Mouse (Mus musculus) cerebellum, adult 9-11 months (tissue): Measurements from ENCODE around the gene H6pd.
A peak's percentile ranks its signal among the peaks of the same experiment; 100 is the strongest.

Experiments used
- DNase-seq: peaks from one replicate; pipeline ENCODE4 v3.0.0; 2022

Gene H6pd

GRCm38 (mm10) chr4:149971393-149971792 lies 37.4 kb downstream of the H6pd start:
- no peak for DNase-seq

DNA sequence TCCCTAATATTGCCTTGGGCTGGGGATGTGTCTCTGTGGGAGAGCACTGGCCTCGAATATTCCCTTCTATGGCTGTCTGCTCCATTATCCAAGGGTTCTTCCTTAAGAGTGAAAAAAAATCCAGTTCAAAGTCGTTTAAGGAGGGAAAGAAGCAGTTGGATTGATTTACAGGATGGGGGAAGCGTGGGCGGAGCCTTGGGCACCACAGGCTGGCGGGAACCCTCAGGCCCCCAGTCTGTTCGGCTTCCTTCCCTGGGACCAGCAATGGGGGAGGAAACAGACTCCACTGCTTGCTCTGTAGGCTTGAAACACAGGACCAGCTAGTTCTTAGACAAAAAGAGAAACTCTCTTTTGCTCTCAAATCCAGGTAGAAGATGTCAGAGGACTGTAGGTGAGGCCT lies 40.3 kb downstream of the H6pd start:
- DNase-seq = no peak

GRCm38 (mm10) chr4:149966963-149967362 lies 41.9 kb downstream of the H6pd start:
- DNase-seq = no peak

- peak; percentile 62 for DNase-seq
These were observed 42.6 kb downstream of the H6pd start for GRCm38 (mm10) chr4:149966252-149966651.

DNA sequence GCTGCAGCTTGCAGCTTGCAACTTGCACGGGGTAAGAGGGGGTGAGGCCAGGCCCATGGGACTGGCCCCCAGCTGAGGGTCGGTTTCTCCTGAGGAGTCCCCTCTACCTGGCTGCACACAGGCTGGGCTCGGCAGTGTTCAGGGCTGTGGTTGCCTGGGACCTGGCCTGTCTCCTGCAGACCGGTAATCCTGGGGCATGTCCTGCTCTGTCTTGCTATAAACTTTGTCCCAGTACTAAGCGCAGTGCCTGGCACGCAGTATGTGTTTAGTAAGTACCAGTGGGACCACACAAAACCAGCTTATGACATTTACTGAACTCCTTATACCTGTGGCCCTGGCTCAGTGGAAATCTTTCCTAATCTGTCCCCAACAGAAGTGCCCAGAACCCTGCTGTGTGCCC lies 43.2 kb downstream of the H6pd start:
- DNase-seq = no peak

DNA sequence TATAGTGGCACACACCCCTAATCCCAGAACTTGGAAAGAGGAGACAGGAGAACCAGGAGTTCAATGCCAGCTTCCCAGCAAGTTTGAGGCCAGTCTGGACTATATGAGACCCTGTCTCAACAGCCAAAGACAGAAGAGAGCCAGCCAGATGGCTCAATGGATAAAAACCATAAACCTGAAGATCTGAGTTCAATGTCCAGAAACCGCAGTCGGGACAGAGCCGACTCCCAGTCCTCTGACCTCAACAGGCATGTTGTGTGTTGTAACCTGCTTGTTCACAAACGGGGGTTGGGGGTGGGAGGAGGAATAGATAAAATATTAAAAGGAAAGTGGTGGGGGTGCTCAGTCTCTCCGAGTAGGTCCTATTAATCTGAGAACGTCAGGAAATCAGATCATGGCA lies 43.6 kb downstream of the H6pd start:
- no peak for DNase-seq

GRCm38 (mm10) chr4:149964770-149965169 lies 44.1 kb downstream of the H6pd start:
- DNase-seq = no peak

DNA sequence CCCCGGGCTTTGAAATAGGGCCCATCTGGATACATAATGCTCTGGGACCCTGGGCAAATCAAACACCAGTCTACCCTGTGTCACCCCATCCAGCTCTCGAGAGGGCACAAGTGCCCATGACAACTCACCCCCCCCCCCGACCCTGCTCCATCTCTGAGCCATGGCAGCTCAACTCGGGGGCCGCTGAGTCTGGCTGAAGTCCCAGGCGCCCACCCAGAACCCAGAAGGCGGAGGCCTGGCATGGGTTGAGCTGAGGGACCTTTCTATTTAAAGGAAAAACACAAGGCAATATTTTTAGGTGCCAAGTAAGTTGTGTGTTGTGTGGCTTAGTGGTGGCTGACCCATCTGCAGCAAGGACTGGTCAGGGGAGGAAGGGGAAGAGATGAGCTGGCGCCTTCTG lies 44.5 kb downstream of the H6pd start:
- no peak for DNase-seq

GRCm38 (mm10) chr4:149960391-149960790 lies 48.4 kb downstream of the H6pd start:
- no peak for DNase-seq

DNA sequence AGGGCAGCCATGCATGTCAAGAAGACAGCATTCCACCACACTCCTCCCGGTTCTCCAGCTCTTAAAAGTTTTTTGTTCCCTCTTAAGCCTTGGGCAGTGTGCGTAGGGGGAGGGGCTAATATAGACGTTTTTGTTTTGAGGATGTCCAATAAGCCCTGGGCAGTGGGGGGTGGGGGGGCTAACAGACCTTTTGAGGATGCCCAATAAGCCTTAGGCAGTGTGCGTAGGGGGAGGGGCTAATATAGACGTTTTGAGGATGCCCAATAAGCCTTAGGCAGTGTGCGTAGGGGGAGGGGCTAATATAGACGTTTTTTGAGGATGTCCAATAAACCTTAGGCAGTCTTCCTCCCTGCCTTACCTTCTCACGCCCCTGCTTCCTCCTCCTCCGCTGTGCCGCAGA lies 49.0 kb downstream of the H6pd start:
- DNase-seq = no peak

- DNase-seq = peak; percentile 67
These were observed 50.3 kb downstream of the H6pd start for GRCm38 (mm10) chr4:149958566-149958965.

DNA sequence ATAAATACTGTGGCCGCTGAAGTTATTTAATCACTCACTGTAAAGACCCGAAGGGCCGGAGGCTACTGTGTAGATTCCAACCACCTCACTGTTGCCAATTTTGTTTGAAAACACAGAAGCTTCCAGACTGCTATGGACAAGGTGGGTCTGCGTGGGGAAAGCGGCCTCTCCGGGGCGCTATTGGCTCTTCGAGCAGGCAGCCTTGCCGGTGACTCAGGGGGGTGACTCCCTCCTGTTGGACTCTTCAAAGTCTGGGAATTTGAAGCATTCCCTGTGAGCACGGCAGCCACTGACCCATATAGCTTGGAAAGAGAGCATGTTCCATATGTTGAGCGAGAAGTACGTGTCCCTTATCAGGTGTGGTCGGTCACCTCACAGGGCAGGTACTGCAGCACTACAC lies 52.8 kb downstream of the H6pd start:
- DNase-seq = no peak

GRCm38 (mm10) chr4:149955631-149956030 lies 53.2 kb downstream of the H6pd start:
- DNase-seq = no peak

- peak; percentile 93 for DNase-seq
These were observed 53.9 kb downstream of the H6pd start, which contains the start of gene Spsb1 for GRCm38 (mm10) chr4:149954893-149955439. Spsb1 (minus strand) TSS chr4:149955043.

DNA sequence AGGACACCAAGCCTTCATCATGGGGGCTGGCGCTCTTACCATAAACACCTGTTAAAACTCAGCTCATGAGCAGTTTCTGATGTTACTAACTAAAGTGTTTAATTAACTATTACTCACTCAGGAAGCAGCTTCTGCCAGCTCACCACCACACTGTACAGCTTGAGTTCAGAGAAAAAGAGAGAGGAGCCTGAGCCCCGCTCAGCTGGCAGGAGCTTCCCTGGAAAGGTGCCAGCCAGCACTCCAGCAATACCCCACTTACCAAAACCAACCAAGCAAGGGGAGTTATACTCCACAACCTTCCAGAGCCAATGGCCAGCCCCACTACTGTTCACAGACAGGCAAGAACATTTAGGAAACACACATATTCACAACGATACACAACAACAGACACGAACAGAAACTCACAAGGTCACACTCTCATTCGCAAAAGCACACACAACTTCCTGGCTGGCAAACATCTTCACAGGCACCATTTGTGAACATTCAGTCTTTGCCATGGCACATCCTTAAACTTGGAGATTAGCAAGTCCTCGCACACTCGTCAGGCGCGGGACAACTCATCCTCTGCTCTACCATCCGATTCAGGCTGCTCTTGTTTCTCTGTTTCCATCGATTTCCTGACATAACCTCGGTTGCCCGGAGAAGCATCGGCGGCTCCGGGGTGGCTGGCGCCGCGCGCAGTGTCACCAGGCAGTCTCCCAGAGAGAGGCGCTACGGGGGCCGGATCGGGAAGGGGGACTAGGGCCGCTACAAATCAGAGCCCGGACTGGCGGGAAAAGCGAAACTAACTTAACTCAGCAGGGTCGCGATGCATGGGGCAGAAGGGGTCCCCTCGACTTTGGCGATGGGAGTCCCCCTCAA lies 55.0 kb downstream of the H6pd start:
- DNase-seq = no peak

- DNase-seq = no peak
These were observed 56.6 kb downstream of the H6pd start for GRCm38 (mm10) chr4:149952201-149952600.

DNA sequence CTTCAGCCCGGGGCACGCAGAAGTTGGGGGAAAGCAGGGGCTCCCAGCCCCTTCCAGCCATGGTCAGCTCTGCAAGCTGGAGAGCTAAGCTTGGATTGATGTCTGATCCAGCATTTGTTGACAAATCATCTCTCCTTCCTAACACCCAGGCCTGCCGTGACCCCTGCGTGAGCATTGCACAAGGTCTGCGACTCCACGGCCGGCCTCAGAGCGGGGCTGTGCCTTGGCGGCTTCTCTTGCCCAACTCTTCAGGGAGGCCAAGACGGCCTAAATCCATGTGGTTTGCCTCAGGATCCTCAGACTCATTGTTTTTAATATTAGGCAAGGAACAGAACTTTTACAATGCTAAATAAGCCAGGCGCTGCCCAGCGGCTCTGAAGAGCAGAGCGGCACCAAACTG lies 57.6 kb downstream of the H6pd start:
- no peak for DNase-seq

GRCm38 (mm10) chr4:149949691-149950090 lies 59.1 kb downstream of the H6pd start:
- DNase-seq = no peak

GRCm38 (mm10) chr4:149948119-149948518 lies 60.7 kb downstream of the H6pd start:
- DNase-seq = no peak

DNA sequence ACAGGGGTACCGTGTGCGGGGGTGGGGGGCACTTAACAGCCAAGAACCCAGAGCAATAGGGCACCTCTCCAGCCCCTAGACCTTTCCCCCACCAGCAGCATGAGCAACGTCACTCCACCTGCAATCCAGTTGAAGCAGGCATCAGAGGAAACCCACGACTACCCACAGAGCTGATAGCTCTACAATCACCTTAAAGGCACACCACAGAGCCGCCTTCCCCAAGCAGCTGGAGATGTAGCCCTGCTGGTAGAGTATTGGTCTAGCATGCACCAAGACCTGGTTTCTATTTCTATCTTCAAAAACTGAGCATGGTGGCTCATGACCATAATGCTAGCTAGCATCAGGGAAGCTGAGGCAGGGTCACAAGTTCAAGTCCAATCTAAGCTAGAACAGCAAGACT lies 61.4 kb downstream of the H6pd start:
- DNase-seq = no peak

GRCm38 (mm10) chr4:149945194-149945593 lies 63.6 kb downstream of the H6pd start:
- DNase-seq = no peak

- DNase-seq = no peak
These were observed 64.6 kb downstream of the H6pd start for GRCm38 (mm10) chr4:149944214-149944613.

DNA sequence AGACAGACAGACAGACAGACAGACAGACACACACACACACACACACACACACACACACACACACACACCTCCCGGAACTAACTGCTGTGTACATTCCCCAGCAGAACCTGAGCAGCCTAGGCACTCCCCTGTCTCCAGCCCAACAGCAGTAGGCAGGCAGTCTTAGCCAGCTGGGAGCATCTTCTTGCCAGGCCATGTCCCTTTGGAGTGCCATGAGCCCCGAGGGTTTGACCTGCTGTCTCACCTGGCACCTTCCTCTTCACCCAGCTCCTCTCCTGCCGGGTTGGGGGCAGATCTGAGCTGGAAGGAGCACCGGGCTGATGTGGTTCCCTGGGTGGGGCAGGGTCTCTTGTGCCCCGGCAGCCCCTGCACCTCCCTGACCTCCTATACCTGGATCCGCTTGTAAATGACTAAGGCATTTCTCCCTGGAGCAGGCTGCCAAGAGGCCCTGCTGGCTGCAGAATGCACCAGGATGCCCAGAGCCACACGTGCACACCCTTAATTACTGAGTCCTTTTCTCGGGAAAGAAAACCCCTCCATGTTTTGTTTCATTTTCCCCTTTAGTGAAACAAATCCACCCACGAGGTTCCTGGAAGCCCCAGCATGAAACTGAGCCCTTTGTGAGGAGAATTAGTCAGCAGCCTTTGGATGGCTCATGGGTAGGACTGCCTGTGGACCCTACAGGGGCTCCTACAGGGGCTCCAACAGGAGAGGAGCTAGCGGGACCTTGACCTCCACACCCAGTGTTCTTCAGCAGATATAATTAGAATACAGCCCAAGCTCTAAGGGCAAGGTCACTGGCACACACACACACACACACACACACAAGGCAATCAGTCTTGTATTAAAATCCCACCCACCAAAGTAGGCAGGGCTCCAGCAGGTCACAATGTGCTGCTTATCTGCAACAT lies 65.7 kb downstream of the H6pd start:
- no peak for DNase-seq
